In genomic region chr1:88318531-88319060, GRCm38 (mm10) we compare ENCODE assay signal across 9 mouse cellular contexts. TPM values are rescaled to one million over a fixed set of nuclear protein-coding genes. Genes with fewer than 3 reads are reported as not detected.
DNase-seq lines count a peak whose midpoint lies in the region; ATAC-seq lines count a peak whose summit lies in the region.
"Had no signal": no experiment of that assay in that cellular context is flagged by ENCODE, and none has a peak within 500 bp of the region (broad histone marks: within the 10 kb centered on the region; RNA-seq: fewer than 3 reads in every experiment).

No protein-coding gene starts in this region.

- no peak overlapping the region for H3K27ac ChIP-seq in heart, embryonic 11.5 days (ENCODE audit: low read depth, low read length)
- H3K27ac ChIP-seq: neural tube, embryonic 13.5 days had no signal

- no peaks in the 10 kb centered on the region for H3K36me3 ChIP-seq in heart, embryonic 11.5 days (ENCODE audit: control insufficient read depth, insufficient read depth, low read length)
- H3K36me3 ChIP-seq: neural tube, embryonic 13.5 days had no signal

- no peak overlapping the region for H3K4me3 ChIP-seq in heart, embryonic 11.5 days (ENCODE audit: low read depth, low read length)
- H3K4me3 ChIP-seq: neural tube, embryonic 13.5 days had no signal

- no peak overlapping the region for H3K4me2 ChIP-seq in heart, embryonic 11.5 days
- H3K4me2 ChIP-seq: neural tube, embryonic 13.5 days had no signal

- DNase-seq in heart, adult 18-20 months, result peak; percentile 46 to 77
- peak; percentile 64 for DNase-seq in urinary bladder, postnatal 14 days (ENCODE audit: low spot score)
- DNase-seq in urinary bladder, postnatal 36 days (ENCODE audit: low spot score in 2 of 2), result no peak
- peak; percentile 85 for DNase-seq in cerebellum, adult 9-11 months
- peak; percentile 52 for DNase-seq in kidney, postnatal 14 days
- no peak for DNase-seq in T-cell, adult 2 months (ENCODE audit: low spot score)

- no peaks in the 10 kb centered on the region for H3K27me3 ChIP-seq in heart, embryonic 11.5 days (ENCODE audit: control insufficient read depth, insufficient read depth, low read length)
- H3K27me3 ChIP-seq: neural tube, embryonic 13.5 days had no signal

- 66% methylated on average over 6 of the region's 6 CpGs for WGBS in heart, embryonic 11.5 days (ENCODE audit: insufficient replicate concordance)

- H3K9me3 ChIP-seq in heart, embryonic 11.5 days (replicated peaks; ENCODE audit: control insufficient read depth, low read length), result no peaks in the 10 kb centered on the region
- H3K9me3 ChIP-seq: neural tube, embryonic 13.5 days had no signal

- H3K4me1 ChIP-seq in heart, embryonic 11.5 days (ENCODE audit: control insufficient read depth, insufficient read depth, low read length), result no peaks in the 10 kb centered on the region
- H3K4me1 ChIP-seq: neural tube, embryonic 13.5 days had no signal

- no peak for ATAC-seq in heart, embryonic 11.5 days (replicated peaks; ENCODE audit: insufficient number of reproducible peaks, low FRiP score, low TSS enrichment)
- peak; percentile 86 for ATAC-seq in megakaryocyte progenitor cell, adult 5-6 weeks (replicated peaks; ENCODE audit: poor library complexity)

- H3K9ac ChIP-seq in heart, embryonic 11.5 days (ENCODE audit: low read depth, low read length), result no peak overlapping the region
- H3K9ac ChIP-seq: neural tube, embryonic 13.5 days had no signal

RNA-seq across cellular contexts. Expression of gene Trpm8, which starts 41.1 kb away (rescaled TPM):
- not detected for total RNA-seq in heart, adult 18-20 months (2021)
- 0.10 TPM in 1 of 2 replicates, not detected in the other for polyA plus RNA-seq in heart, embryonic 11.5 days (2014; fragmentation: Nextera tagmentation; extraction: Ambion mirVana)
- total RNA-seq in megakaryocyte progenitor cell, adult 5-6 weeks (2015), result not detected in 2 replicates
- not detected in 2 replicates for total RNA-seq in megakaryocyte progenitor cell, adult 5-6 weeks (2017)

RNA-seq across cellular contexts. Expression of gene Hjurp, which starts 41.2 kb away (rescaled TPM):
- total RNA-seq in heart, adult 18-20 months (2021), result 10 to 100 TPM; 10.6 to 11.0 TPM
- 117 and 118 TPM in 2 replicates for polyA plus RNA-seq in heart, embryonic 11.5 days (2014; fragmentation: Nextera tagmentation; extraction: Ambion mirVana)
- 104 and 106 TPM in 2 replicates for total RNA-seq in megakaryocyte progenitor cell, adult 5-6 weeks (2015)
- total RNA-seq in megakaryocyte progenitor cell, adult 5-6 weeks (2017), result 156 and 189 TPM in 2 replicates

Comparison
In these comparisons a context has a peak if more than half of its experiments do, and no peak if none do; other contexts are left out.
1. DNase-seq: peak in heart, adult 18-20 months (2 of 2), urinary bladder, postnatal 14 days (single experiment), cerebellum, adult 9-11 months (single experiment) and kidney, postnatal 14 days (single experiment); none in urinary bladder, postnatal 36 days (0 of 2) and T-cell, adult 2 months (single experiment).
2. RNA of gene Hjurp, which starts 41.2 kb away (total RNA-seq): 104 to 189 TPM in megakaryocyte progenitor cell, adult 5-6 weeks; 10.6 to 11.0 TPM in heart, adult 18-20 months; every median in the first group is over 4 times any median in the second.